Mouse (Mus musculus): Measurements from ENCODE around the gene Xpo4. TPM values are rescaled to one million over a fixed set of nuclear protein-coding genes. Genes with fewer than 3 reads are reported as not detected.
A peak's percentile ranks its signal among the peaks of the same experiment; 100 is the strongest.

Xpo4 gene
- polyA plus RNA-seq, 1 experiment from 2014 or later: 11.6 TPM

- Histone ChIP-seq H3K27ac (replicated peaks) (no peak overlapping the region), H3K9me3 (no peaks in the 10 kb centered on the region), H3K4me2 (no peak overlapping the region), H3K4me3 (no peak overlapping the region), H3K36me3 (peaks cover 19% of the 10 kb centered on the region), H3K4me1 (replicated peaks) (no peaks in the 10 kb centered on the region), H3K27me3 (no peaks in the 10 kb centered on the region), H3K9ac (no peak overlapping the region)
- 68% methylated on average over 4 of the region's 4 CpGs for WGBS
- no peak for ATAC-seq (ENCODE audit: low FRiP score, low read depth)
Measured at GRCm38 (mm10) chr14:57629595-57629994, 35.6 kb downstream of the Xpo4 start.

- H3K4me1 ChIP-seq (replicated peaks): 0 out of 2 replicates have a peak, but pooled peaks cover 3% of the 10 kb centered on the region
- no peaks in the 10 kb centered on the region for H3K9me3 ChIP-seq
- 87% methylated on average over 3 of the region's 3 CpGs for WGBS
- H3K27me3 ChIP-seq: no peaks in the 10 kb centered on the region
- no peak overlapping the region for H3K4me2 ChIP-seq
- H3K4me3 ChIP-seq: no peak overlapping the region
- H3K9ac ChIP-seq: no peak overlapping the region
- H3K36me3 ChIP-seq: peaks cover 19% of the 10 kb centered on the region; the same call in 1 of the 2 replicates
- ATAC-seq (ENCODE audit: low FRiP score, low read depth): no peak
- no peak overlapping the region for H3K27ac ChIP-seq (replicated peaks)
Measured at GRCm38 (mm10) chr14:57622934-57623333, 42.3 kb downstream of the Xpo4 start.

DNA sequence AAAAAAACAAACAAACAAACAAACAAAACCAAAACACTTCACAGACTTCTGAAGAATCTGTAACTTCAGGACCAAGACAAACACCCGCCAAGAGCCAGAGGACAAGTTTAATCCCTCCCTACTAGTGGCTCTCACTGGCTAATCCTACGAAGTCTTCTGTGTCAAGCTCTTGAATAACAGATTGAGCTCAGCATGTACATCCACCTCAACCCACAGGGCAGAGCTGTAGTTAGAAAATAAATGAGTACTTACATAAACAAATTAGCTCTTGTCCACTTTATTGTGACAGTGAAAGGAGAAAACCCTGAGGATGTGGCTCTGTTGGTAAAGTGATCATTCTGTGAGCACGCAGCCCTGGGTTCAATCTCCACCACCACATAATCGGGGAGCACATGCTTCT is 43.5 kb downstream of the Xpo4 start:
- 0 out of 2 replicates have a peak, but pooled peaks cover 3% of the 10 kb centered on the region for H3K4me1 ChIP-seq (replicated peaks)
- H3K4me3 ChIP-seq: no peak overlapping the region
- no peak overlapping the region for H3K27ac ChIP-seq (replicated peaks)
- no peaks in the 10 kb centered on the region for H3K9me3 ChIP-seq
- peaks cover 11% of the 10 kb centered on the region; the same call in 1 of the 2 replicates for H3K36me3 ChIP-seq
- no peak overlapping the region for H3K9ac ChIP-seq
- no peak overlapping the region for H3K4me2 ChIP-seq
- ATAC-seq (ENCODE audit: low FRiP score, low read depth): no peak
- 72% methylated on average over 4 of the region's 4 CpGs for WGBS
- H3K27me3 ChIP-seq: no peaks in the 10 kb centered on the region

DNA sequence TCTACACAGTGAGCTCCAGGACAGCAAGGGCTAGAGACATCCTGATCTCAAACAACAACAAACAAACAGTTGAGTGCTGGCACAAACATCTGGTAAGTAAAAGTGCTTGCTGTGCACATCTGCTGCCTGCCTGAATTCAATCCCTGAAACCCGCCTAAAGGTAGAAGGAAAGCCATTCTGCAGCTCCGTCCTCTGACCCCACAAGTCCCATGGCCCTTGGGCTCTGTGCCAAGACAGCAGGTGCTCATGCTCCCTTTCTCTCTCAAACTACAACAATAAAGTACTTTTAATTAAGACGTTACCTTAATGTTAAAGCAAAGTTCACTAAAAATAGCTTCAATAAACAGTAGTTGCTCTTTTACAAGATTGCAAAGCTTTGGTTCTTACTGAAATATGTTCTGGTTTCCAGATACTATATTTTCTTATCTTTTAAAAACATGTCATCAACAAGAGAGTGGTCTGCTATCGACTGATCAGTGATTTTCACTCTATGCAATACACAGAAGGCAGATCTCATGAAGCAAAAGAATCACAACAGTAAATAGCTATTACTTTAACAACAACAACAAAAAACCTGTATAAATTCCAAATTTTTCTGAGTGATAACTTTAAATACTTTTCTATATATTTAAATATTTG is 44.5 kb downstream of the Xpo4 start:
- Histone ChIP-seq H3K4me2 (no peak overlapping the region), H3K9ac (no peak overlapping the region), H3K27me3 (no peaks in the 10 kb centered on the region), H3K4me3 (no peak overlapping the region), H3K4me1 (replicated peaks) (0 out of 2 replicates have a peak, but pooled peaks cover 3% of the 10 kb centered on the region), H3K36me3 (peaks cover 4% of the 10 kb centered on the region; the same call in 1 of the 2 replicates), H3K27ac (replicated peaks) (no peak overlapping the region), H3K9me3 (no peaks in the 10 kb centered on the region)
- no peak for ATAC-seq (ENCODE audit: low FRiP score, low read depth)
- WGBS: 48% methylated on average over 4 of the region's 4 CpGs

GRCm38 (mm10) chr14:57619487-57619886 is 45.7 kb downstream of the Xpo4 start:
- Histone ChIP-seq H3K36me3 (no peaks in the 10 kb centered on the region; the same call in 1 of the 2 replicates), H3K27ac (replicated peaks) (no peak overlapping the region), H3K4me2 (no peak overlapping the region), H3K4me3 (no peak overlapping the region), H3K27me3 (no peaks in the 10 kb centered on the region), H3K4me1 (replicated peaks) (0 out of 2 replicates have a peak, but pooled peaks cover 3% of the 10 kb centered on the region), H3K9me3 (no peaks in the 10 kb centered on the region), H3K9ac (no peak overlapping the region)
- 49% methylated on average over 2 of the region's 2 CpGs for WGBS
- no peak for ATAC-seq (ENCODE audit: low FRiP score, low read depth)

- 0 out of 2 replicates have a peak, but pooled peaks cover 3% of the 10 kb centered on the region for H3K4me1 ChIP-seq (replicated peaks)
- ATAC-seq (ENCODE audit: low FRiP score, low read depth): no peak
- H3K4me3 ChIP-seq: no peak overlapping the region
- no peak overlapping the region for H3K4me2 ChIP-seq
- no peaks in the 10 kb centered on the region for H3K36me3 ChIP-seq
- no peak overlapping the region for H3K27ac ChIP-seq (replicated peaks)
- no peaks in the 10 kb centered on the region for H3K27me3 ChIP-seq
- WGBS: 95% methylated on average over 1 of the region's 1 CpGs
- no peak overlapping the region for H3K9ac ChIP-seq
- H3K9me3 ChIP-seq: no peaks in the 10 kb centered on the region
Measured at GRCm38 (mm10) chr14:57617675-57618074, 47.6 kb downstream of the Xpo4 start.

GRCm38 (mm10) chr14:57616339-57616965 is 48.8 kb downstream of the Xpo4 start:
- no peak overlapping the region for H3K9ac ChIP-seq
- no peak overlapping the region for H3K4me3 ChIP-seq
- H3K36me3 ChIP-seq: no peaks in the 10 kb centered on the region
- H3K27me3 ChIP-seq: no peaks in the 10 kb centered on the region
- no peak overlapping the region for H3K27ac ChIP-seq (replicated peaks)
- no peaks in the 10 kb centered on the region for H3K9me3 ChIP-seq
- ATAC-seq (ENCODE audit: low FRiP score, low read depth): no peak
- no peak overlapping the region for H3K4me2 ChIP-seq
- 71% methylated on average over 6 of the region's 6 CpGs for WGBS
- peaks cover 3% of the 10 kb centered on the region; the same call in 1 of the 2 replicates for H3K4me1 ChIP-seq (replicated peaks)

GRCm38 (mm10) chr14:57615828-57616227 is 49.4 kb downstream of the Xpo4 start:
- no peak for ATAC-seq (ENCODE audit: low FRiP score, low read depth)
- no peaks in the 10 kb centered on the region for H3K36me3 ChIP-seq
- H3K27ac ChIP-seq (replicated peaks): no peak overlapping the region
- H3K4me3 ChIP-seq: no peak overlapping the region
- 81% methylated on average over 6 of the region's 6 CpGs for WGBS
- no peak overlapping the region for H3K4me2 ChIP-seq
- no peak overlapping the region for H3K9ac ChIP-seq
- no peaks in the 10 kb centered on the region for H3K27me3 ChIP-seq
- peaks cover 8% of the 10 kb centered on the region; the same call in 1 of the 2 replicates for H3K4me1 ChIP-seq (replicated peaks)
- H3K9me3 ChIP-seq: no peaks in the 10 kb centered on the region

DNA sequence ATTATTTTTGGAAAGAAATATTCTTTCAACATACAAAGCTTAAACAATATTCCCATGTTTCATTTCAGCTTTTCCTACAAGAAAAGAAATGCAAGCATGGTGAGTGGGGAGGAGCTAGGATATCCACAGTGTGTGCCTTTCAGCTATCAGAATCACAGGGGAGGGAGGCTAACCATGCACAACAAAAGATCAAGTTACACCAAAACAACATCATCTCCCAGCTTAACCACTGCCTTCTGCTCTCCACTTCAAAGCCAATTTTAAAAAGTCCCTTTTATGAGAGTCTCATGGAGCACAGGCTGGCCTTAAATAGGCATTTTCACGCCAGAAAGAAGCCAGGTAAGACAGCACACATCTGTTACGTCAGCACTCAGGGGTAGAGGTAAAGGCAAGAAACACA is 54.2 kb downstream of the Xpo4 start:
- Histone ChIP-seq H3K27ac (replicated peaks) (no peak overlapping the region), H3K4me3 (no peak overlapping the region), H3K9me3 (no peaks in the 10 kb centered on the region), H3K4me1 (replicated peaks) (peaks cover 10% of the 10 kb centered on the region; the same call in 1 of the 2 replicates), H3K4me2 (no peak overlapping the region), H3K36me3 (no peaks in the 10 kb centered on the region), H3K9ac (no peak overlapping the region), H3K27me3 (no peaks in the 10 kb centered on the region)
- no peak for ATAC-seq (ENCODE audit: low FRiP score, low read depth)
- 67% methylated on average over 2 of the region's 2 CpGs for WGBS

DNA sequence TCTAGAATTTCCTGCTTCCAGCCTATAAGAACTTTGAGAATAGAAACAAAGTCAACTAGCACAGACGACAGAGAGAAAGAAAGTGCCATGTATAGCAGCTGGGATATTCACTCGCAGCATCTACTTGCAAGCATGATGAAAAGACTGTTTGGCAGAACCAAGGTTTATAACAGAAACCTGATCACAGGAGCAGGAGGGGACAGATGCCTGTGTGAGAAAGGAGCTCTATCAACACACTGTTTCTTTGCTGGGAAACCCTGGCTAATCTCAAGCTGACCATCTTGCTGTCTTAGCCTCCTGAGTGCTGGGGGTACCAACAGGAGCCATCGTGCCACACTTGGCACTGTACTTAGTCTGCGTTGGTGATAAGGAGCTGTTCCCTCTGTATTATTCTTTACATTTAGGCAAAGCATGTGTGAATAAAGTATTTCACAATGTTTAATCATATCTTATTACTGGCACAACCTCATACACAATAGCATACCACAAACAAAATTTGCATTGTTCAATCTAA is 55.4 kb downstream of the Xpo4 start:
- Histone ChIP-seq H3K4me1 (replicated peaks) (peaks cover 10% of the 10 kb centered on the region; the same call in 1 of the 2 replicates), H3K4me2 (no peak overlapping the region), H3K36me3 (no peaks in the 10 kb centered on the region), H3K9me3 (no peaks in the 10 kb centered on the region), H3K27me3 (no peaks in the 10 kb centered on the region), H3K4me3 (no peak overlapping the region), H3K9ac (no peak overlapping the region), H3K27ac (replicated peaks) (no peak overlapping the region)
- no peak for ATAC-seq (ENCODE audit: low FRiP score, low read depth)
- 79% methylated on average over 4 of the region's 4 CpGs for WGBS

DNA sequence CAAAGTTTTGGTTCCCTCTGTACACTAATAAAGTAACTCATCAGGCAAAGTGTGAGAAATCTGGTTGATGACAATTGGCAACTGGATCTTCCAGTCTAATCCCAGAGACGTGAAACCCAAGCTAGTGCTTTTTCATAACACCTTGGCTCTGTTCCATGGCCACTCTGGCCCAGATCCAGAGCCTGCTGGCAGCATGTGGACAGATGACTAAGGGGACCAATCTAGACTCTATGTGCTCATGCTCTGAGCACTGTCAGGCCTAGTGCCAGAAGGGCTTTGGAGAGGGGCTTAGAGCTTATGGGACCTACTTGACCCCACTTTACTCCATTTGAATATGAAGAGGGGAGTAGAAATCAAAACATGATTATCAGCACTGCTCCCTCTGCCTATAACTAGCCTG is 57.7 kb downstream of the Xpo4 start:
- H3K9me3 ChIP-seq: no peaks in the 10 kb centered on the region
- 21% methylated on average over 1 of the region's 1 CpGs for WGBS
- peak; percentile 76 for ATAC-seq (ENCODE audit: low FRiP score, low read depth)

DNA sequence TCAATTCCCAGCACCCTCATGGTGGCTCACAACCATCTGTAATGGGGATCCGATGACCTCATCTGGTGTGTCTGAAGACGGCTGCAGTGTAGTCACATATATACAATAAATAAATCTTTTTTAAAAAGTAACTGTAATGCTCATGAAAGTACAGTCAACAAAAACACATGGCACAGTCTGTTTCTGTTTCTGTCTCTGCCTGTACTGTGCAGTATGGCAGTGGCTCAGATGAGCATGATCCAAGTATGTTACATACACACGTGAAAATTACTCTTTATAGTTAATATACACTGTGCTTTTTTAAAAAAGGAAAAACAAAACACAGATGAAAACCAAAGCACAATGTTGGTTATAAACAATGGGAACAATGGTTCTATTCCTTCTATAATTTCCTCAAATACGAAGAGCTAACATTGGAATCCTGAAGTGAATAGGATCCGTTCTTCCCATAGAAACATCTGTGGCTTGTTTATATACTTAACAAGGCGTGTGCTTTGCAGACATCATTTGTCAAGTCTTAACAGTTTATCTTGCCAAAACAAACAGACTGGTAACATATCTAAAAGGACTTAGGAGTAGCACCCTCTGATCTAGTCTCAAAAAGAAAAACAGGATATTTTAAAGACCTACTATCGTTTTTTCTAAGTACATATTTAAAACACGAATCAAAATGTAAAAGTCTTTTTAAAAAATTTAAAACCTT is 58.4 kb downstream of the Xpo4 start:
- H3K27ac ChIP-seq (replicated peaks): no peak overlapping the region
- peaks cover 10% of the 10 kb centered on the region; the same call in 1 of the 2 replicates for H3K4me1 ChIP-seq (replicated peaks)
- no peak for ATAC-seq (ENCODE audit: low FRiP score, low read depth)
- H3K9ac ChIP-seq: no peak overlapping the region
- no peaks in the 10 kb centered on the region for H3K27me3 ChIP-seq
- 67% methylated on average over 8 of the region's 8 CpGs for WGBS
- H3K9me3 ChIP-seq: no peaks in the 10 kb centered on the region
- H3K36me3 ChIP-seq: peaks cover 7% of the 10 kb centered on the region
- H3K4me3 ChIP-seq: no peak overlapping the region
- no peak overlapping the region for H3K4me2 ChIP-seq

More for the DNA sequence above, 57.7 kb downstream of the Xpo4 start:
- Histone ChIP-seq H3K27me3 (no peaks in the 10 kb centered on the region), H3K4me3 (no peak overlapping the region), H3K36me3 (peaks cover 7% of the 10 kb centered on the region; the same call in 1 of the 2 replicates), H3K27ac (replicated peaks) (no peak overlapping the region), H3K4me1 (replicated peaks) (peaks cover 10% of the 10 kb centered on the region; the same call in 1 of the 2 replicates), H3K9ac (no peak overlapping the region), H3K4me2 (no peak overlapping the region)
